8 mouse cellular contexts compared by ENCODE assay signal in the genomic region with DNA sequence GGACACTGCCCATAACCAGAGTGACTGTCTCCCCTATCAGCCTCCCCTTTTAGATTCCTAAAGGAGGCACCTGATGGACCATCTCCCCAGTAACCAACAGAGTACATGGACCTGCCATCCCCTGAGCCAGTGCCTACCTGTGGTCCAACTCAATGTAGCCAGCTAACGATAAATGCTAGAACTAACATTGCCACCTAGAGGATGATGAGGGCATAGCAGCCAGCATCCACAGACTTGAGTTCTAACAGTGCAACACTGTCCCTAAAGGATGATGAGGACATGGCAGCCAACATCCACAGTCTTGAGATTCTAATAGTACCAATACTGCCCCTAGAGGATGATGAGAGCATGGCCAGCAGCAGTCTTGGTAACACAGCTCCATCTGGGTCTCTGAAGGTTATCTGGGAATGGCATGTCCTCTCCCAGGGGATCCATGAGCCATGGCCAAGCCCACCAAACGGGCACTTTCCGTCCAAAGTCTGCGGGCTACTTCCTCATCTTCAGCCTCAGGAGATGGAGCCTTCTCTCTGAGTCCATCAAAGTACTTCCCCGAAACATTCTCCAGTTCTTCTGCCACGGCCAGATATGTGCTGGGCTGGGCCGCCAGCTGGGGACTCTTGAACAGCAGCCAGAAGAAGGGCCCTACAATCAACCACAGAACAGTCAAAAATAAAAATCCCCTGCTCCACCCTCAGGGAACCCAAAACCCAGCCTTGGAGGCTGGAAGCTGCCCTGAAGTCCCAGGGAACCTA. TPM values are rescaled to one million over a fixed set of nuclear protein-coding genes. Genes with fewer than 3 reads are reported as not detected.
DNase-seq lines count a peak whose midpoint lies in the region; ATAC-seq and TF ChIP-seq lines count a peak whose summit lies in the region.

No protein-coding gene starts in this region.

- no peaks in the 10 kb centered on the region for H3K4me1 ChIP-seq in ES-E14 (ENCODE audit: control insufficient read depth in 2 of 2, insufficient read depth in 2 of 2, low read length in 2 of 2, poor library complexity in 1 of 2)
- no peaks in the 10 kb centered on the region for H3K4me1 ChIP-seq in forebrain, embryonic 15.5 days
- no peaks in the 10 kb centered on the region for H3K4me1 ChIP-seq in liver, embryonic 16.5 days (ENCODE audit: control insufficient read depth, low read depth, low read length)
- no peaks in the 10 kb centered on the region; the same call in 1 of the 2 replicates for H3K4me1 ChIP-seq in neural tube, embryonic 15.5 days

- intact Hi-C loops in heart, postnatal 14 days (cut with DNase I): loop anchor here (2.0 to 5.0 kb wide), 3 partner anchors 130 to 325 kb away; no protein-coding TSS in a partner anchor

- no peaks in the 10 kb centered on the region for H3K9me3 ChIP-seq in ES-E14 (ENCODE audit: control insufficient read depth, insufficient read depth, low read depth, low read length)
- no peaks in the 10 kb centered on the region for H3K9me3 ChIP-seq in forebrain, embryonic 15.5 days
- H3K9me3 ChIP-seq in liver, embryonic 16.5 days (replicated peaks; ENCODE audit: control insufficient read depth, low read length): no peaks in the 10 kb centered on the region
- no peaks in the 10 kb centered on the region for H3K9me3 ChIP-seq in neural tube, embryonic 15.5 days (replicated peaks)

- no peak overlapping the region for H3K27ac ChIP-seq in ES-E14 (ENCODE audit: insufficient read depth, low read depth, low read length, poor library complexity, severe bottlenecking)
- H3K27ac ChIP-seq in forebrain, embryonic 15.5 days (replicated peaks): no peak overlapping the region
- no peak overlapping the region for H3K27ac ChIP-seq in liver, embryonic 16.5 days (ENCODE audit: low read length)
- no peak overlapping the region for H3K27ac ChIP-seq in neural tube, embryonic 15.5 days (replicated peaks)

- H3K9ac ChIP-seq in ES-E14 (ENCODE audit: insufficient read depth, low read depth, low read length, poor library complexity, severe bottlenecking): no peak overlapping the region
- no peak overlapping the region for H3K9ac ChIP-seq in forebrain, embryonic 15.5 days (replicated peaks)
- H3K9ac ChIP-seq in liver, embryonic 16.5 days (ENCODE audit: low read depth, low read length): no peak overlapping the region
- H3K9ac ChIP-seq in neural tube, embryonic 15.5 days (replicated peaks): no peak overlapping the region

- DNase-seq in ES-E14 (ENCODE audit: low read depth, low spot score): peak; percentile 96
- peak; percentile 85 for DNase-seq in cerebellum, adult 11-12 months
- DNase-seq in heart, postnatal 14 days: peak; percentile 79 to 87
- DNase-seq in large intestine, adult 2 months (ENCODE audit: low read depth, low spot score): peak; percentile 86
- peak; percentile 89 for DNase-seq in testis, postnatal 10 days (ENCODE audit: low spot score)

- peak; percentile 96 for ATAC-seq in forebrain, embryonic 15.5 days (replicated peaks)
- peak; percentile 84 for ATAC-seq in liver, embryonic 16.5 days (ENCODE audit: low read depth)
- peak; percentile 94 for ATAC-seq in neural tube, embryonic 15.5 days (ENCODE audit: low FRiP score)

- WGBS in forebrain, embryonic 15.5 days: 79% methylated on average over 7 of the region's 7 CpGs
- 70% methylated on average over 7 of the region's 7 CpGs for WGBS in large intestine, adult 2 months
- whole genome bisulfite sequencing in liver, embryonic 16.5 days (ENCODE audit: insufficient replicate concordance): 39% methylated on average over 7 of the region's 7 CpGs
- 76% methylated on average over 7 of the region's 7 CpGs for WGBS in neural tube, embryonic 15.5 days

- peaks cover 45% of the 10 kb centered on the region for H3K36me3 ChIP-seq in ES-E14 (ENCODE audit: control insufficient read depth, insufficient read depth, low read length, poor library complexity, severe bottlenecking)
- peaks cover 70% of the 10 kb centered on the region for H3K36me3 ChIP-seq in forebrain, embryonic 15.5 days
- H3K36me3 ChIP-seq in liver, embryonic 16.5 days (ENCODE audit: control insufficient read depth, insufficient read depth): no peaks in the 10 kb centered on the region; the same call in 1 of the 2 replicates
- H3K36me3 ChIP-seq in neural tube, embryonic 15.5 days: peaks cover 83% of the 10 kb centered on the region

- in situ Hi-C loops in ES-E14 (cut with MboI; ENCODE audit: low sequenced_read_pairs in 2 of 2, unreplicated experiment in 2 of 2): loop anchor here in 1 of 2 experiments (25.0 kb wide), 1 partner anchor 290 kb away; a partner anchor contains a TSS

- no peaks in the 10 kb centered on the region for H3K27me3 ChIP-seq in forebrain, embryonic 15.5 days
- H3K27me3 ChIP-seq in liver, embryonic 16.5 days (ENCODE audit: control insufficient read depth, insufficient read depth, low read depth, low read length): no peaks in the 10 kb centered on the region
- H3K27me3 ChIP-seq in neural tube, embryonic 15.5 days (replicated peaks): no peaks in the 10 kb centered on the region

- no peak overlapping the region for H3K4me2 ChIP-seq in forebrain, embryonic 15.5 days (replicated peaks)
- no peak overlapping the region for H3K4me2 ChIP-seq in liver, embryonic 16.5 days (ENCODE audit: low read depth, low read length)
- H3K4me2 ChIP-seq in neural tube, embryonic 15.5 days: no peak overlapping the region

- no peak overlapping the region for H3K4me3 ChIP-seq in ES-E14 (ENCODE audit: insufficient read depth in 1 of 2, low read depth in 1 of 2, low read length in 2 of 2, poor library complexity in 1 of 2, severe bottlenecking in 1 of 2)
- no peak overlapping the region for H3K4me3 ChIP-seq in forebrain, embryonic 15.5 days
- H3K4me3 ChIP-seq in liver, embryonic 16.5 days (ENCODE audit: low read depth, low read length): no peak overlapping the region
- no peak overlapping the region for H3K4me3 ChIP-seq in neural tube, embryonic 15.5 days (replicated peaks)

TF ChIP-seq in ES-E14, 5 proteins besides CTCF, POLR2A, EP300 and RAD21:
- TF ChIP-seq ZC3H11A (IDR thresholded peaks at IDR 0.05; ENCODE audit: borderline replicate concordance, low read depth, low read length) (peak; percentile 99), ZNF384 (IDR thresholded peaks at IDR 0.05; ENCODE audit: low read depth, low read length) (peak; percentile 67), MAFK (IDR thresholded peaks at IDR 0.05; ENCODE audit: insufficient read depth, low read depth, low read length) (no peak), HCFC1 (IDR thresholded peaks at IDR 0.05; ENCODE audit: borderline replicate concordance, insufficient read depth, low read length) (peak; percentile 75)

RNA-seq across cellular contexts. Expression of a gene that starts 18.1 kb away (rescaled TPM):
- total RNA-seq in ES-E14 (2012; rRNA removed): 25.3 and 27.0 TPM in 2 replicates
- 34.8 and 37.3 TPM in 2 replicates for polyA plus RNA-seq in forebrain, embryonic 15.5 days (2015; fragmentation: Nextera tagmentation; extraction: Ambion mirVana)
- 10 to 100 TPM; 31.0 to 32.1 TPM for total RNA-seq in heart, postnatal 14 days (2021)
- 16.1 and 20.9 TPM in 2 replicates for polyA plus RNA-seq in large intestine, adult 2 months (2012; rRNA removed)
- polyA plus RNA-seq in liver, embryonic 16.5 days (2015; fragmentation: Nextera tagmentation; extraction: Ambion mirVana): 4.2 and 4.3 TPM in 2 replicates
- 38.2 and 41.9 TPM in 2 replicates for polyA plus RNA-seq in neural tube, embryonic 15.5 days (2015; fragmentation: Nextera tagmentation; extraction: Ambion mirVana)

RNA-seq across cellular contexts. Expression of a gene that starts 29.8 kb away (rescaled TPM):
- not detected in 2 replicates for total RNA-seq in ES-E14 (2012; rRNA removed)
- 0.06 TPM in 1 of 2 replicates, not detected in the other for polyA plus RNA-seq in forebrain, embryonic 15.5 days (2015; fragmentation: Nextera tagmentation; extraction: Ambion mirVana)
- total RNA-seq in heart, postnatal 14 days (2021): under 1 TPM in 1 of 2 experiments, not detected in 1; 0.10 TPM
- 0.04 TPM in 1 of 2 replicates, not detected in the other for polyA plus RNA-seq in large intestine, adult 2 months (2012; rRNA removed)
- polyA plus RNA-seq in liver, embryonic 16.5 days (2015; fragmentation: Nextera tagmentation; extraction: Ambion mirVana): 3.2 and 3.3 TPM in 2 replicates
- 0.08 TPM in 1 of 2 replicates, not detected in the other for polyA plus RNA-seq in neural tube, embryonic 15.5 days (2015; fragmentation: Nextera tagmentation; extraction: Ambion mirVana)

RNA-seq across cellular contexts. Expression of a gene that starts 33.1 kb away (rescaled TPM):
- total RNA-seq in ES-E14 (2012; rRNA removed): 0.18 and 0.42 TPM in 2 replicates
- polyA plus RNA-seq in forebrain, embryonic 15.5 days (2015; fragmentation: Nextera tagmentation; extraction: Ambion mirVana): 7.0 TPM in 2 replicates
- 1 to 10 TPM; 3.1 to 4.9 TPM for total RNA-seq in heart, postnatal 14 days (2021)
- 0.81 and 1.7 TPM in 2 replicates for polyA plus RNA-seq in large intestine, adult 2 months (2012; rRNA removed)
- 1.1 and 2.6 TPM in 2 replicates for polyA plus RNA-seq in liver, embryonic 16.5 days (2015; fragmentation: Nextera tagmentation; extraction: Ambion mirVana)
- polyA plus RNA-seq in neural tube, embryonic 15.5 days (2015; fragmentation: Nextera tagmentation; extraction: Ambion mirVana): 13.1 and 14.1 TPM in 2 replicates
